ENCODE assay signal across 17 mouse cellular contexts in genomic region chr13:42789221-42789620, GRCm38 (mm10).
A peak's percentile ranks its signal among the peaks of the same experiment; 100 is the strongest.
DNase-seq lines count a peak whose midpoint lies in the region; ATAC-seq and TF ChIP-seq lines count a peak whose summit lies in the region.
"Had no signal": no experiment of that assay in that cellular context is flagged by ENCODE, and none has a peak within 500 bp of the region (broad histone marks: within the 10 kb centered on the region; RNA-seq: fewer than 3 reads in every experiment).

No protein-coding gene starts in this region.

- TF ChIP-seq CTCF in midbrain, postnatal 0 days (IDR thresholded peaks at IDR 0.05): peak; percentile 54

- no peaks in the 10 kb centered on the region for H3K4me1 ChIP-seq in midbrain, postnatal 0 days (ENCODE audit: insufficient read depth, low read length)
- H3K4me1 ChIP-seq in midbrain, embryonic 15.5 days: peaks cover 8% of the 10 kb centered on the region
- H3K4me1 ChIP-seq: embryonic facial prominence, embryonic 10.5 days had no signal

- 90% methylated on average over 13 of the region's 13 CpGs for WGBS in midbrain, postnatal 0 days
- WGBS in midbrain, embryonic 15.5 days: 90% methylated on average over 13 of the region's 13 CpGs

- no peak overlapping the region for H3K27ac ChIP-seq in midbrain, postnatal 0 days (ENCODE audit: low read depth, low read length)
- H3K27ac ChIP-seq in midbrain, embryonic 15.5 days: no peak overlapping the region
- H3K27ac ChIP-seq: embryonic facial prominence, embryonic 10.5 days had no signal

- no peaks in the 10 kb centered on the region for H3K36me3 ChIP-seq in midbrain, postnatal 0 days (ENCODE audit: insufficient read depth, low read length)
- no peaks in the 10 kb centered on the region for H3K36me3 ChIP-seq in midbrain, embryonic 15.5 days (replicated peaks)
- H3K36me3 ChIP-seq: embryonic facial prominence, embryonic 10.5 days had no signal

- H3K9me3 ChIP-seq in midbrain, postnatal 0 days (ENCODE audit: low read length): no peaks in the 10 kb centered on the region
- H3K9me3 ChIP-seq in midbrain, embryonic 15.5 days: no peaks in the 10 kb centered on the region
- H3K9me3 ChIP-seq: embryonic facial prominence, embryonic 10.5 days had no signal

- ATAC-seq in midbrain, postnatal 0 days (ENCODE audit: low FRiP score): no peak
- no peak for ATAC-seq in midbrain, embryonic 15.5 days (replicated peaks)
- no peak for ATAC-seq in megakaryocyte progenitor cell, adult 5-6 weeks (replicated peaks; ENCODE audit: poor library complexity)

- peak; percentile 26 to 52 for DNase-seq in cerebellum, postnatal 14 days
- no peak for DNase-seq in cerebellum, adult 9-10 months
- peak; percentile 18 for DNase-seq in kidney, postnatal 10 days
- no peak for DNase-seq in kidney, postnatal 14 days
- DNase-seq in midbrain, postnatal 0 days (ENCODE audit: low spot score): no peak
- DNase-seq in urinary bladder, postnatal 25 days (ENCODE audit: low spot score): no peak
- DNase-seq: cerebellum, adult 9-11 months; gastrocnemius, postnatal 14 days; layer of hippocampus, postnatal 36 days; lung, adult 18-20 months; right cerebral cortex, postnatal 14 days; thymus, postnatal 14 days had no signal

- H3K4me2 ChIP-seq in midbrain, postnatal 0 days (ENCODE audit: low read depth, low read length, poor library complexity, severe bottlenecking): no peak overlapping the region
- H3K4me2 ChIP-seq in midbrain, embryonic 15.5 days: no peak overlapping the region
- H3K4me2 ChIP-seq: heart, embryonic 11.5 days had no signal

- H3K9ac ChIP-seq in midbrain, postnatal 0 days (replicated peaks; ENCODE audit: low read length, poor library complexity, severe bottlenecking): no peak overlapping the region
- H3K9ac ChIP-seq in midbrain, embryonic 15.5 days: no peak overlapping the region

- H3K4me3 ChIP-seq in midbrain, postnatal 0 days (ENCODE audit: low read depth, low read length): no peak overlapping the region
- H3K4me3 ChIP-seq in midbrain, embryonic 15.5 days: no peak overlapping the region
- H3K4me3 ChIP-seq: embryonic facial prominence, embryonic 10.5 days; megakaryocyte, embryonic 14.5 days had no signal

- H3K27me3 ChIP-seq in midbrain, postnatal 0 days (ENCODE audit: insufficient read depth, low read length): no peaks in the 10 kb centered on the region
- H3K27me3 ChIP-seq in midbrain, embryonic 15.5 days (replicated peaks): no peaks in the 10 kb centered on the region

Comparison
In these comparisons a context has a peak if more than half of its experiments do, and no peak if none do; other contexts are left out.
1. DNase-seq: peak in cerebellum, postnatal 14 days (2 of 2) and kidney, postnatal 10 days (single experiment); none in cerebellum, adult 9-10 months (single experiment), kidney, postnatal 14 days (single experiment), midbrain, postnatal 0 days (single experiment) and urinary bladder, postnatal 25 days (single experiment).